In the genomic region with DNA sequence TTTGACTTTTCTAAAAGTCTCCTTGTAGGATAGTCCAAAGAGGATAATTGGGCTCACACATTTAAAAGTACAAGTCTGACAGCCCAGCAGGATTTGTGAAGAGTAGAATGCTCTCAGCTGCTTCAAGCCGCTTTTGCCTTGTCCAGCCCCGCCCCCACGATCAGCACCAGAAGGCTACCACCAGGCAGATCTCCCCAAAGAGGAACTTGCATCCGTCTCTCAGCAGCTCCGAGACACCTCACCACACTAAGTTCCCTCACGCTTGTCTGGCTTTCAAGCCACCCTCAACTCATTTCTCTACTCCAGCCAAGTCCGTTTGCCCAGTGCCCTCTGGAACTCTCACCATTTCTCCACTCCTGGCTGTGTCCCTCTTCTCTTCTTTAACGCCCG, we compare ENCODE assay signal across 22 mouse cellular contexts. TPM values are rescaled to one million over a fixed set of nuclear protein-coding genes. Genes with fewer than 3 reads are reported as not detected.
A peak's percentile ranks its signal among the peaks of the same experiment; 100 is the strongest.
DNase-seq lines count a peak whose midpoint lies in the region; ATAC-seq and TF ChIP-seq lines count a peak whose summit lies in the region.
"Had no signal": no experiment of that assay in that cellular context is flagged by ENCODE, and none has a peak within 500 bp of the region (broad histone marks: within the 10 kb centered on the region; RNA-seq: fewer than 3 reads in every experiment).

No protein-coding gene starts in this region.

- H3K4me3 ChIP-seq in forebrain, embryonic 15.5 days, result no peak overlapping the region
- no peak overlapping the region for H3K4me3 ChIP-seq in forebrain, embryonic 11.5 days (ENCODE audit: low read depth, low read length)
- no peak overlapping the region for H3K4me3 ChIP-seq in midbrain, embryonic 14.5 days (replicated peaks; ENCODE audit: low read depth, low read length)
- H3K4me3 ChIP-seq in midbrain, embryonic 10.5 days, result no peak overlapping the region
- H3K4me3 ChIP-seq: forebrain, embryonic 13.5 days; gastrocnemius, adult 2 months; hindbrain, embryonic 13.5 days; limb, embryonic 12.5 days; liver, embryonic 13.5 days; lung, embryonic 15.5 days; neural tube, embryonic 13.5 days had no signal

- DNase-seq in forebrain, embryonic 11.5 days (ENCODE audit: low spot score), result no peak
- DNase-seq in midbrain, embryonic 14.5 days, result peak; percentile 0
- no peak for DNase-seq in midbrain, embryonic 10.5 days (ENCODE audit: low spot score)
- DNase-seq in brain, embryonic 14.5 days (ENCODE audit: low read depth), result peak; percentile 5
- DNase-seq in spleen, adult 12 weeks (ENCODE audit: low spot score), result no peak
- no peak for DNase-seq in gastrocnemius, adult 18-20 months (ENCODE audit: low spot score)
- DNase-seq: gastrocnemius, adult 2 months; kidney, adult 11 months; liver, embryonic 13.5 days; thymus, adult 18-20 months had no signal

- no peak overlapping the region for H3K27ac ChIP-seq in forebrain, embryonic 15.5 days (replicated peaks)
- H3K27ac ChIP-seq in forebrain, embryonic 11.5 days (ENCODE audit: low read depth, low read length), result no peak overlapping the region
- H3K27ac ChIP-seq in midbrain, embryonic 14.5 days (replicated peaks; ENCODE audit: low read depth, low read length), result no peak overlapping the region
- H3K27ac ChIP-seq in midbrain, embryonic 10.5 days (replicated peaks), result no peak overlapping the region
- H3K27ac ChIP-seq: forebrain, embryonic 13.5 days; gastrocnemius, adult 2 months; hindbrain, embryonic 13.5 days; liver, embryonic 13.5 days; lung, embryonic 15.5 days; neural tube, embryonic 13.5 days had no signal

- ATAC-seq in forebrain, embryonic 15.5 days (replicated peaks), result peak; percentile 16; the same call in 1 of the 2 replicates
- ATAC-seq in forebrain, embryonic 11.5 days (replicated peaks; ENCODE audit: low FRiP score), result no peak
- no peak for ATAC-seq in midbrain, embryonic 14.5 days (ENCODE audit: low FRiP score, low TSS enrichment)
- peak; percentile 80 for ATAC-seq in megakaryocyte progenitor cell, adult 5-6 weeks (replicated peaks; ENCODE audit: poor library complexity)

- no peak for TF ChIP-seq POLR2A in brain, embryonic 14.5 days (IDR thresholded peaks at IDR 0.05; ENCODE audit: borderline replicate concordance, extremely low read depth, insufficient read depth, insufficient read length, poor library complexity, severe bottlenecking)

- WGBS in forebrain, embryonic 15.5 days, result 60% methylated on average over 9 of the region's 9 CpGs
- 54% methylated on average over 9 of the region's 9 CpGs for WGBS in forebrain, embryonic 11.5 days
- WGBS in midbrain, embryonic 14.5 days, result 58% methylated on average over 9 of the region's 9 CpGs
- 54% methylated on average over 9 of the region's 9 CpGs for WGBS in midbrain, embryonic 10.5 days

- no peaks in the 10 kb centered on the region for H3K4me1 ChIP-seq in forebrain, embryonic 15.5 days
- no peaks in the 10 kb centered on the region for H3K4me1 ChIP-seq in forebrain, embryonic 11.5 days (replicated peaks; ENCODE audit: control insufficient read depth, insufficient read depth, low read length)
- no peaks in the 10 kb centered on the region for H3K4me1 ChIP-seq in midbrain, embryonic 14.5 days (ENCODE audit: control insufficient read depth, insufficient read depth, low read length)
- H3K4me1 ChIP-seq in midbrain, embryonic 10.5 days, result no peaks in the 10 kb centered on the region
- H3K4me1 ChIP-seq: forebrain, embryonic 13.5 days; hindbrain, embryonic 13.5 days; limb, embryonic 12.5 days; liver, embryonic 13.5 days; lung, embryonic 15.5 days; neural tube, embryonic 13.5 days had no signal

- H3K9ac ChIP-seq in forebrain, embryonic 15.5 days (replicated peaks), result no peak overlapping the region
- H3K9ac ChIP-seq in forebrain, embryonic 11.5 days (ENCODE audit: low read length), result no peak overlapping the region
- H3K9ac ChIP-seq in midbrain, embryonic 14.5 days (replicated peaks; ENCODE audit: low read length), result no peak overlapping the region
- H3K9ac ChIP-seq: forebrain, embryonic 13.5 days; hindbrain, embryonic 13.5 days; limb, embryonic 12.5 days; liver, embryonic 13.5 days; lung, embryonic 15.5 days; neural tube, embryonic 13.5 days had no signal

- H3K9me3 ChIP-seq in forebrain, embryonic 15.5 days, result no peaks in the 10 kb centered on the region
- no peaks in the 10 kb centered on the region for H3K9me3 ChIP-seq in forebrain, embryonic 11.5 days (ENCODE audit: control insufficient read depth, low read length)
- no peaks in the 10 kb centered on the region for H3K9me3 ChIP-seq in midbrain, embryonic 14.5 days (ENCODE audit: control insufficient read depth, low read length)
- no peaks in the 10 kb centered on the region for H3K9me3 ChIP-seq in midbrain, embryonic 10.5 days (replicated peaks)
- H3K9me3 ChIP-seq: forebrain, embryonic 13.5 days; hindbrain, embryonic 13.5 days; limb, embryonic 12.5 days; liver, embryonic 13.5 days; lung, embryonic 15.5 days; neural tube, embryonic 13.5 days had no signal

- TF ChIP-seq CTCF in brain, embryonic 14.5 days (IDR thresholded peaks at IDR 0.05; ENCODE audit: borderline replicate concordance, extremely low read depth, insufficient read depth, insufficient read length), result no peak

- no peaks in the 10 kb centered on the region for H3K27me3 ChIP-seq in forebrain, embryonic 15.5 days
- no peaks in the 10 kb centered on the region for H3K27me3 ChIP-seq in forebrain, embryonic 11.5 days (ENCODE audit: control insufficient read depth, insufficient read depth, low read length)
- no peaks in the 10 kb centered on the region for H3K27me3 ChIP-seq in midbrain, embryonic 14.5 days (ENCODE audit: control insufficient read depth, insufficient read depth, low read length)
- H3K27me3 ChIP-seq in midbrain, embryonic 10.5 days (ENCODE audit: low read depth, poor library complexity, severe bottlenecking), result no peaks in the 10 kb centered on the region
- H3K27me3 ChIP-seq: forebrain, embryonic 13.5 days; hindbrain, embryonic 13.5 days; liver, embryonic 13.5 days; lung, embryonic 15.5 days; neural tube, embryonic 13.5 days had no signal

- H3K4me2 ChIP-seq in forebrain, embryonic 15.5 days (replicated peaks), result no peak overlapping the region
- H3K4me2 ChIP-seq in forebrain, embryonic 11.5 days (ENCODE audit: low read depth, low read length, severe bottlenecking), result no peak overlapping the region
- no peak overlapping the region for H3K4me2 ChIP-seq in midbrain, embryonic 14.5 days (ENCODE audit: low read length)
- H3K4me2 ChIP-seq: forebrain, embryonic 13.5 days; hindbrain, embryonic 13.5 days; limb, embryonic 12.5 days; liver, embryonic 13.5 days; lung, embryonic 15.5 days; neural tube, embryonic 13.5 days had no signal

- no peaks in the 10 kb centered on the region for H3K36me3 ChIP-seq in forebrain, embryonic 15.5 days
- no peaks in the 10 kb centered on the region for H3K36me3 ChIP-seq in forebrain, embryonic 11.5 days (ENCODE audit: control insufficient read depth, insufficient read depth, low read length)
- no peaks in the 10 kb centered on the region for H3K36me3 ChIP-seq in midbrain, embryonic 14.5 days (ENCODE audit: control insufficient read depth, insufficient read depth, low read length)
- no peaks in the 10 kb centered on the region for H3K36me3 ChIP-seq in midbrain, embryonic 10.5 days
- H3K36me3 ChIP-seq: hindbrain, embryonic 13.5 days; limb, embryonic 12.5 days; liver, embryonic 13.5 days; lung, embryonic 15.5 days; neural tube, embryonic 13.5 days had no signal

RNA-seq across cellular contexts. Expression of a gene that starts 33.6 kb away (rescaled TPM):
- 81.5 and 84.7 TPM in 2 replicates for polyA plus RNA-seq in forebrain, embryonic 15.5 days (2015; fragmentation: Nextera tagmentation; extraction: Ambion mirVana)
- polyA plus RNA-seq in forebrain, embryonic 11.5 days (2014; fragmentation: Nextera tagmentation; extraction: Ambion mirVana), result 45.5 and 47.7 TPM in 2 replicates
- polyA plus RNA-seq in midbrain, embryonic 14.5 days (2014; fragmentation: Nextera tagmentation; extraction: Ambion mirVana), result 0.26 and 0.82 TPM in 2 replicates
- 4.5 and 8.9 TPM in 2 replicates for polyA plus RNA-seq in midbrain, embryonic 10.5 days (2016; fragmentation: Nextera tagmentation; extraction: Ambion mirVana)
- 15.5 and 20.4 TPM in 2 replicates for polyA plus RNA-seq in brain, embryonic 14.5 days (2012; rRNA removed)
- not detected in 2 replicates for total RNA-seq in megakaryocyte progenitor cell, adult 5-6 weeks (2015)
- not detected in 2 replicates for total RNA-seq in megakaryocyte progenitor cell, adult 5-6 weeks (2017)
- not detected for total RNA-seq in gastrocnemius, adult 18-20 months (2021)
- total RNA-seq: gastrocnemius, adult 2 months had no signal
- polyA plus RNA-seq: cerebellum, adult 2 months; liver, embryonic 13.5 days; urinary bladder, adult 2 months had no signal

RNA-seq across cellular contexts. Expression of a gene that starts 40.3 kb away (rescaled TPM):
- 6.1 and 6.9 TPM in 2 replicates for polyA plus RNA-seq in forebrain, embryonic 15.5 days (2015; fragmentation: Nextera tagmentation; extraction: Ambion mirVana)
- 6.5 and 8.1 TPM in 2 replicates for polyA plus RNA-seq in forebrain, embryonic 11.5 days (2014; fragmentation: Nextera tagmentation; extraction: Ambion mirVana)
- polyA plus RNA-seq in midbrain, embryonic 14.5 days (2014; fragmentation: Nextera tagmentation; extraction: Ambion mirVana), result 7.1 and 7.3 TPM in 2 replicates
- 7.3 and 7.7 TPM in 2 replicates for polyA plus RNA-seq in midbrain, embryonic 10.5 days (2016; fragmentation: Nextera tagmentation; extraction: Ambion mirVana)
- 2.9 and 3.4 TPM in 2 replicates for polyA plus RNA-seq in brain, embryonic 14.5 days (2012; rRNA removed)
- 4.1 and 7.3 TPM in 2 replicates for total RNA-seq in megakaryocyte progenitor cell, adult 5-6 weeks (2015)
- total RNA-seq in megakaryocyte progenitor cell, adult 5-6 weeks (2017), result 3.7 and 4.0 TPM in 2 replicates
- 1 to 10 TPM; 5.9 to 6.2 TPM for total RNA-seq in gastrocnemius, adult 18-20 months (2021)

RNA-seq across cellular contexts. Expression of a gene that starts 52.4 kb away (rescaled TPM):
- polyA plus RNA-seq in forebrain, embryonic 15.5 days (2015; fragmentation: Nextera tagmentation; extraction: Ambion mirVana), result 13.2 and 14.7 TPM in 2 replicates
- 4.5 and 7.3 TPM in 2 replicates for polyA plus RNA-seq in forebrain, embryonic 11.5 days (2014; fragmentation: Nextera tagmentation; extraction: Ambion mirVana)
- not detected in 2 replicates for polyA plus RNA-seq in midbrain, embryonic 14.5 days (2014; fragmentation: Nextera tagmentation; extraction: Ambion mirVana)
- 0.48 and 0.79 TPM in 2 replicates for polyA plus RNA-seq in midbrain, embryonic 10.5 days (2016; fragmentation: Nextera tagmentation; extraction: Ambion mirVana)
- 13.2 and 22.9 TPM in 2 replicates for polyA plus RNA-seq in brain, embryonic 14.5 days (2012; rRNA removed)
- not detected in 2 replicates for total RNA-seq in megakaryocyte progenitor cell, adult 5-6 weeks (2015)
- total RNA-seq in megakaryocyte progenitor cell, adult 5-6 weeks (2017), result not detected in 2 replicates
- not detected for total RNA-seq in gastrocnemius, adult 18-20 months (2021)
- total RNA-seq: adrenal gland, postnatal 14 days; gastrocnemius, adult 2 months; heart, adult 18-20 months had no signal
- polyA plus RNA-seq: cerebellum, adult 2 months; heart, embryonic 16.5 days; hindbrain, embryonic 13.5 days; liver, embryonic 13.5 days; lung, embryonic 15.5 days; neural tube, embryonic 13.5 days; urinary bladder, adult 2 months had no signal

Comparison
In these comparisons a context has a peak if more than half of its experiments do, and no peak if none do; other contexts are left out.
1. ATAC-seq: peak in forebrain, embryonic 15.5 days (single experiment) and megakaryocyte progenitor cell, adult 5-6 weeks (single experiment); none in forebrain, embryonic 11.5 days (single experiment) and midbrain, embryonic 14.5 days (single experiment).
2. DNase-seq: peak in midbrain, embryonic 14.5 days (single experiment) and brain, embryonic 14.5 days (single experiment); none in forebrain, embryonic 11.5 days (single experiment), midbrain, embryonic 10.5 days (single experiment), spleen, adult 12 weeks (single experiment) and gastrocnemius, adult 18-20 months (single experiment).